Mouse (Mus musculus): ENCODE measurements around the gene Kat5. TPM values are rescaled to one million over a fixed set of nuclear protein-coding genes. Genes with fewer than 3 reads are reported as not detected.

Gene Kat5
- polyA plus RNA-seq, 1 experiment, result 163 TPM

DNA sequence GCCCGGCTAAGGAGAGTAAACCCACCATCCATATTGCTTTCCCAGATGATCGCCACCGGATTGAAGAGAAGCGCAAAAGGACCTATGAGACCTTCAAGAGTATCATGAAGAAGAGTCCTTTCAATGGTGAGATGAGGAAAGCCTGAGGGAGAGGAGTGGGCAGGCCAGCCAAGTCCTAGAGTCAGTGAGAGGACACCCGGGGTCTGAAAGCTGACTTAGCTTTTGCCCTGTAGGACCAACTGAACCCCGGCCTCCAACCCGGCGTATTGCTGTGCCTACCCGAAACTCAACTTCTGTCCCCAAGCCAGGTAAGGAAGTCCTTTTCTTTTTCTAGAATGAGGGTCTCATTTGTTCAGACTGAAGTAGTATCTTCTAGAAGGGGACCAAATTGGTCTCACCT, 35.2 kb upstream of the Kat5 start:
- no peak for TF ChIP-seq POLR2A (IDR thresholded peaks at IDR 0.05; ENCODE audit: borderline replicate concordance, extremely low read depth, insufficient read depth, insufficient read length, poor library complexity, severe bottlenecking)
- DNase-seq (ENCODE audit: low read depth), result no peak

DNA sequence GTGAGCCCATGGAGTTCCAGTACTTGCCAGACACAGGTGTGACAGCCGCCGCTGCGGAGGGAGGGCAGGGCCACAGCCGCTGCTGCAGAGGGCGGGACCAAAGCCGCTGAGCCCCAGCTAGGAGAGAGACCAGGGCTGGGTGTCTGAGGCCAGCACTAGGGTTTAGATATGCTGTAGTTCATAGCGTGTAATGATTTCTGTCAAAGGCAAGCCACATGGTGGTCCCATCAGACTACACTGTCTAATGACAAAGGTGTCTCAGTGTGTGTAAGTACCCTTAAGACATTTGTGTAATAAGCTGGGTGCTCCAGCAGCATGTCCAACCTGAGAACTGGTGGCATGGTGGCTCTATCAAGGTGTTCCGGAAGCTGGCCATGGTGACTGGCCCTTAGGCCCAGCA, 31.6 kb upstream of the Kat5 start:
- TF ChIP-seq CTCF (IDR thresholded peaks at IDR 0.05; ENCODE audit: borderline replicate concordance, extremely low read depth, insufficient read depth, insufficient read length), result no peak
- no peak for TF ChIP-seq POLR2A (IDR thresholded peaks at IDR 0.05; ENCODE audit: borderline replicate concordance, extremely low read depth, insufficient read depth, insufficient read length, poor library complexity, severe bottlenecking)
- DNase-seq (ENCODE audit: low read depth), result no peak

DNA sequence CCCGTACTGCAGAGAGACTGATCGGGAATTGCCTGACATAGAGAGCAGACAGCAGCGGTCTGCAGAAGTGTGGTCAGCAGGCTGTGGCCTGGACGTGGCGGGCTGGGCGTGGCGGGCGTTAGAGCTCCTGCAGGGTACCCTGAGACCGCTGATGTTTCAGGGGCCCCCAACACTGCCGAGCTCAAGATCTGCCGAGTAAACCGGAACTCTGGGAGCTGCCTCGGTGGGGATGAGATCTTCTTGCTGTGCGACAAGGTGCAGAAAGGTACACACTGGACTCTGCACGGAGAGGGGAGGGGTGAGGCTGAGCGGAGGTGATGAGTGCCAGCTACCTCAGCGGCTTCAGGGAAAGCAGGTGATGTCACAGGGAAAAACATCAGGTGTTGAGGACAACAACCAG, 31.0 kb upstream of the Kat5 start:
- TF ChIP-seq POLR2A (IDR thresholded peaks at IDR 0.05; ENCODE audit: borderline replicate concordance, extremely low read depth, insufficient read depth, insufficient read length, poor library complexity, severe bottlenecking) (no peak), CTCF (IDR thresholded peaks at IDR 0.05; ENCODE audit: borderline replicate concordance, extremely low read depth, insufficient read depth, insufficient read length) (no peak)
- DNase-seq (ENCODE audit: low read depth), result no peak

DNA sequence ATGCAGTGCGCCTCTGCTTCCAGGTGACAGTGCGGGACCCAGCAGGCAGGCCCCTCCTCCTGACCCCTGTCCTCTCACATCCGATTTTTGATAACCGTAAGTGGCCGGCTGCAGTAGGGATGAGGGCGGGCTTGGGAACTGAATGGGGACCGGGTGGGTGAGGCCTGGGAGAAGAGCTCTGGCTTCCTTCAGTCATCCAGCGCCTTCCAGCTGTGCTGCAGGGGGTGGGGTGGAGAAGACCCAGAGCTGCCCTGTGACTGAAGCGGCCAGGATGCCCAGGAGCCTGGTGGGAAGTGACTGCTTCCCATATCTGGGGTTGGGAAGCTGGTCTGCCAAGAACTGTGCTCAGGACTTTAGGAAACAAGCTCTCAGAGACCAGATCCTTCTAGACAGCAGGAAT, 30.3 kb upstream of the Kat5 start:
- TF ChIP-seq POLR2A (IDR thresholded peaks at IDR 0.05; ENCODE audit: borderline replicate concordance, extremely low read depth, insufficient read depth, insufficient read length, poor library complexity, severe bottlenecking) (no peak), CTCF (IDR thresholded peaks at IDR 0.05; ENCODE audit: borderline replicate concordance, extremely low read depth, insufficient read depth, insufficient read length) (no peak)
- DNase-seq (ENCODE audit: low read depth), result no peak

DNA sequence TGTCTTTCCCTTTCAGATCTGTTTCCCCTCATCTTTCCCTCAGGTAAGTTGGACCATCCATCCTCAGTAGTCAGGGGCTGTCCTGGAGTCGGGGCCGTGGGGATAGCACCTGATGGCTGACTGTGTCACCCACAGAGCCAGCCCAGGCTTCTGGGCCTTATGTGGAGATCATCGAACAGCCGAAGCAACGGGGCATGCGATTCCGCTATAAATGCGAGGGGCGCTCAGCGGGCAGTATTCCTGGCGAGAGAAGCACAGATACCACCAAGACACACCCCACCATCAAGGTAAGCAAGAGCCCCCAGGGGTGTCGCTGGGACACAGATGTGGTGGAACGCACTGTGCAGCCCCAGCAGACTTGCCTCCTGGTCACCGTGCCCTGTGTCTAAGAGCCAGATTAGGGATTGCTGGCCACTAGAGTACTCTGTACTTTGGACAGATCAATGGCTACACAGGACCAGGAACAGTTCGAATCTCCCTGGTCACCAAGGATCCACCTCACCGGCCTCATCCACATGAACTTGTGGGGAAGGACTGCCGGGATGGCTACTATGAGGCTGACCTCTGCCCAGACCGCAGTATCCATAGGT, 28.5 kb upstream of the Kat5 start:
- TF ChIP-seq POLR2A (IDR thresholded peaks at IDR 0.05; ENCODE audit: borderline replicate concordance, extremely low read depth, insufficient read depth, insufficient read length, poor library complexity, severe bottlenecking) (no peak), CTCF (IDR thresholded peaks at IDR 0.05; ENCODE audit: borderline replicate concordance, extremely low read depth, insufficient read depth, insufficient read length) (no peak)
- no peak for DNase-seq (ENCODE audit: low read depth)

DNA sequence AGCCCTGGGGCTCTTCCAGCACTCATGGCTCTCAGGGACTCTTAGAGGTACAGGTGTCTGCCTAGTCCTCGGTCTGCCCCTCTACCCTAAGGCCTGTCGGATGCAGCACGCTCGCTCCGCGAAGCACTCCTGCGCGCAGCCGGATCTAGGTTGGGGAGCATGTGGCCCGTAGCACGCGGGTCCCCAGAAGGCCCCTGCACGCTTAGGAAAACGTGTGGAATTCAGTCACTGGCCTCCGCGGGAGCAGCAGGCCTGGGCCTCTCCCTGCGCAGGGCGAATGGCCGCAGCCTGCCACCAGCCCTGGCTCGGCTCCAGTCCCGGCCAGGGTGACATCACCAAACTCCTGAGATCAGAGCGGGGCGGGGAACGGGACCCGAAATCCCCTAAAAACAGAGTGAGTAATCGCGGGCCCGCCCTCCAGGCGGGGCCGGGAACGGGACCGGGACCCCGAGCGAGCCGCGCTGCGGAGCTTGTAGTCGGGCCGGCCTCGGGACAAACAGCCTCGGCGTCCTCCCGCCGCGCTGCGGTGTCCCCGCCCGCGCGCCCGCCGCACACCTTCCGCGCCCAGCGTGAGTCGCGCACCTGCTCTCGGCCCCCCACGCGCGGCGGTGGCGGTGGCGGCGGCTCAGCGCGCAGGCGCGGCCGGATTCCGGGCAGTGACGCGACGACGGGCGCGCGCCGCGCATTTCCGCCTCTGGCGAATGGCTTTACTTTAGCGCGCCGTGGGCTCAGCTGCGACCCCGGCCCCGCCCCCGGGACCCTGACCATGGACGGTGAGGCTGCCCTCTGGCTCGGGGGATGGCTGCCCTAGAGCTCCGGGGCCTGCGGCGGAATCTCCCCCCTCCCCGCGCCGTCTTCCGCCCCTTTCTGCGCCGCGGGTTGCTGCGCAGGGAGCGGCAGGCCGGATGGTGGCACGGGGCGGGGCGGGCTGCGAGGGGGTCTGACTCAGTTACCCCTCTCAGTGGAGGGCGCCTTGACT, 27.3 kb upstream of the Kat5 start, which contains the start of gene Rela:
TSS of gene Rela (plus strand) at position 415 of the 979 bp plus-strand sequence.
- DNase-seq (ENCODE audit: low read depth), result peak; percentile 88
- TF ChIP-seq CTCF (IDR thresholded peaks at IDR 0.05; ENCODE audit: borderline replicate concordance, extremely low read depth, insufficient read depth, insufficient read length), result no peak
- peak; percentile 73 for TF ChIP-seq POLR2A (IDR thresholded peaks at IDR 0.05; ENCODE audit: borderline replicate concordance, extremely low read depth, insufficient read depth, insufficient read length, poor library complexity, severe bottlenecking)

DNA sequence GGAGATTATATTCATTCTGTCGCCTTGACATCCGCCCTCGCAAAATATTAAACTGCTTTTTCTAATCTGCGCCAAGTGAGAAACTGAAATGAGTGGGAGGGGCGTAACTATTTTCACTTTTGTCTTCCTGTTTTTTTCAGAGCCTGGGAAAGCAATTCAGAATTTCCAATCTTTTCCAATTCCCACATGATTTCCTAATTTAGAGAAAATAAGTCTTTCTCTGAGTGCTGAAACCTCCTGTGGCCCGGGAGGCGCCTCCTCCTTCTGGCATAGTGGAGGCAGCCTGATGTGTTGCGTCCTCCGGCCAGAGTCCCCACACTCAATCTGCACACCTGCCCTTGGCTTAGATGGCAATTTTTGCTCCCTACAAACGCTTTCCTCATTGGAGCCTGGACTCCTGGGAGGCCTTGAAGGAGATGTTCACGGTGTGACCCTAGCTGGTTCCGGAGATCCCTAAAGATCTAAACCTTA, 26.6 kb upstream of the Kat5 start:
- no peak for DNase-seq (ENCODE audit: low read depth)
- TF ChIP-seq CTCF (IDR thresholded peaks at IDR 0.05; ENCODE audit: borderline replicate concordance, extremely low read depth, insufficient read depth, insufficient read length) (no peak), POLR2A (IDR thresholded peaks at IDR 0.05; ENCODE audit: borderline replicate concordance, extremely low read depth, insufficient read depth, insufficient read length, poor library complexity, severe bottlenecking) (no peak)

DNA sequence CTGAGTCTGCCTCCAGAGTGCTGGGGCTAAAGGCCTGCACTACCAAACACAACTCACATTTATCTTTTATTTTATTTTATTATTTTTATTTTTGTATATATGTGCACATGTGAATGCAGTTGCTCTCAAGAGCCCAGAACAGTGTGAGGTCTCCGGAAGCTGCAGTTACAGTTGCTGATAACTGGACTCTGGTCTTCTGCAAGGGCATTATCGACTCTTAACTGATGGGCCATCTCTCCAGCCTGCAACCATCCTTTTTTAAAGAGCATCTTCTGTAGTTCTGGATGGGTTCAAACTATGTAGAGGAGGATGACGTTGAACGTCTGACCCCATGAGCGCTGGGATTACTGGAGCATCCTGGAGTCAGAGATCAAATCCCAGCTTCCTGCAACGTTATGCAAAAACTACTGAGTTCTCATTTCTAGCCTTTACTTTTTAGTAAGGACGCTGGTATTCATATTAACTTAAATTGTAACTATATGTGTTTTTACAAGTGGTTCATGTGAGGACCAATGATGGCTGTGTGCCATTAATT, 26.1 kb upstream of the Kat5 start:
- DNase-seq (ENCODE audit: low read depth), result no peak
- no peak for TF ChIP-seq POLR2A (IDR thresholded peaks at IDR 0.05; ENCODE audit: borderline replicate concordance, extremely low read depth, insufficient read depth, insufficient read length, poor library complexity, severe bottlenecking)
- no peak for TF ChIP-seq CTCF (IDR thresholded peaks at IDR 0.05; ENCODE audit: borderline replicate concordance, extremely low read depth, insufficient read depth, insufficient read length)

DNA sequence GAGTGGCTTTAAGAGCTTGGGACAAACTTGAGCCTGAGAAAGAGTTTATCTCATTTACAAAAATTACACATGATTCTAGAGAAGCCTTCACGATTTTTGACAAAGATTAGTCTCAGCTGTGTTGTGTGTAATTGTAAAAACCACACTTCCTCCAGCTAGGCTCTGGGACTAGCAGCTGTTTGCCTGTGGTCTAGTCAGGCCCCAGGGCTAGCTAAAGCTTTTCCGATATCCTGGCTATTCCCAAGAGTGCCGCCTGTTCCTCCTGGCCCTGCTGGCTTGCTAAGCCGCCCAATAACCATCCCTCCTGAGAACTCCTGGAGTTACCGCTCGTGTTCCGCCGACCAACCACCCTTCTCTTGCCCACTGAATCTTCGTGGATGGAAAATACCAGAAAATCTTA, 22.1 kb upstream of the Kat5 start:
- no peak for DNase-seq (ENCODE audit: low read depth)
- TF ChIP-seq POLR2A (IDR thresholded peaks at IDR 0.05; ENCODE audit: borderline replicate concordance, extremely low read depth, insufficient read depth, insufficient read length, poor library complexity, severe bottlenecking) (no peak), CTCF (IDR thresholded peaks at IDR 0.05; ENCODE audit: borderline replicate concordance, extremely low read depth, insufficient read depth, insufficient read length) (no peak)

DNA sequence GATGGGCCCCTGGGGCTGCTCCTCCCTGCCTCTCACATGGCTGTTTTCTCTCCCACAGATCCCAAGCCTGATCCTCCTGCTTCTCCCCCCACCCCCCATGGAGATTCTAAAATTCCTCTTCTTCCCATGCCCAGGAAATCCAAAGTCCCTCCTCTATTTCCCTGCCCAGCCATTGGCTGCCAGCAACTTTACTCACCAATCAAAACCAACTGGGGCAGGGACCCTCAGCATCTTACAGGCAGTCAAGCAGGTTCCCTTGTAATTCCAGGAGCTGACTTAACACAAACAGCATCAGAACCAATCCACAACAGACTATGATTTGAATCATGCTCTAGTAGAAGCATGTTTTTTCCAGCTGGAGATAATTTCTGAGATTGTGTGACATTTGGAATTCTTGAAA, 19.9 kb upstream of the Kat5 start:
- TF ChIP-seq POLR2A (IDR thresholded peaks at IDR 0.05; ENCODE audit: borderline replicate concordance, extremely low read depth, insufficient read depth, insufficient read length, poor library complexity, severe bottlenecking), result no peak
- no peak for TF ChIP-seq CTCF (IDR thresholded peaks at IDR 0.05; ENCODE audit: borderline replicate concordance, extremely low read depth, insufficient read depth, insufficient read length)
- no peak for DNase-seq (ENCODE audit: low read depth)

DNA sequence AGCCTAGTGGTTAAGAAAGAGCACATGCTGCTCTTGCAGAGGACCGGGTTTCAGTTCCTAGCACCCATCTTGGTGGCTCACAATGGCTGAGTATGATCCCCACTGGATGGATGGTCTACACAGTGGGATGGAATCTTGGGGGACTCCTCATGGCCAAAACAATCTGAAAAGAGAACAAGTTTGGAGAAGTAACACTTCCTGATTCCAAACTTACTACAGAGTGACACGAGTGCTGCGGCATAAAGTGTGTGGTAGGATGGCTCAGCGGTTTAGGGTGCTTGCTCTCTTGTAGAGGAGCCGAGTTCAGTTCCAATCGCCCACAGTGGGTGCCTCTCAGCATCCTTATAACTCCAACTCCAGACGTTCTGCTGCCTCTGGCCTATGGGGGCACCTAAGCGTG, 15.3 kb upstream of the Kat5 start:
- no peak for DNase-seq (ENCODE audit: low read depth)
- no peak for TF ChIP-seq CTCF (IDR thresholded peaks at IDR 0.05; ENCODE audit: borderline replicate concordance, extremely low read depth, insufficient read depth, insufficient read length)
- TF ChIP-seq POLR2A (IDR thresholded peaks at IDR 0.05; ENCODE audit: borderline replicate concordance, extremely low read depth, insufficient read depth, insufficient read length, poor library complexity, severe bottlenecking), result no peak

Data from brain, embryonic 14.5 days (tissue).